Mouse (Mus musculus): ENCODE data around the gene Bod1. TPM values are rescaled to one million over a fixed set of nuclear protein-coding genes. Genes with fewer than 3 reads are reported as not detected.

Bod1 gene
- polyA plus RNA-seq, 1 experiment = 75.3 TPM

Other genes with a start within 250 kb of the Bod1 start
- gene Cpeb4, start 200.3 kb upstream of the Bod1 start, polyA plus RNA-seq (2012; rRNA removed) = 14.1 and 17.8 TPM in 2 replicates